Mouse (Mus musculus): ENCODE measurements around the gene Casp8ap2. TPM values are rescaled to one million over a fixed set of nuclear protein-coding genes. Genes with fewer than 3 reads are reported as not detected.

The Casp8ap2 gene
- 41.3 and 44.9 TPM in 2 replicates for polyA plus RNA-seq (2014; fragmentation: Nextera tagmentation; extraction: Ambion mirVana)

GRCm38 (mm10) chr4:32615034-32615881 is at the start of gene Casp8ap2:
Gene Casp8ap2, plus strand, starts transcription at chr4:32615451.
- Histone ChIP-seq H3K4me3 (replicated peaks; ENCODE audit: low read depth, low read length) (peak within 1 kb of the TSS; percentile 92), H3K4me2 (ENCODE audit: low read length) (peak within 1 kb of the TSS; percentile 63), H3K9me3 (ENCODE audit: control insufficient read depth, low read length) (no peaks in the 10 kb centered on the region), H3K27me3 (ENCODE audit: control insufficient read depth, insufficient read depth, low read length) (no peaks in the 10 kb centered on the region), H3K9ac (replicated peaks; ENCODE audit: low read length) (peak within 1 kb of the TSS; percentile 71), H3K27ac (replicated peaks; ENCODE audit: low read depth, low read length) (peak within 1 kb of the TSS; percentile 85), H3K4me1 (ENCODE audit: control insufficient read depth, insufficient read depth, low read length) (peaks cover 9% of the 10 kb centered on the region; the same call in 1 of the 2 replicates), H3K36me3 (ENCODE audit: control insufficient read depth, insufficient read depth, low read length) (0 out of 2 replicates have a peak, but pooled peaks cover 6% of the 10 kb centered on the region)
- ATAC-seq (ENCODE audit: low FRiP score, low TSS enrichment) (peak; percentile 99), DNase-seq (peak; percentile 99)
- WGBS: under 1% methylated on average over 67 of the region's 67 CpGs

- ATAC-seq (ENCODE audit: low FRiP score, low TSS enrichment) (no peak), DNase-seq (no peak)
- Histone ChIP-seq H3K27ac (replicated peaks; ENCODE audit: low read depth, low read length) (0 out of 2 replicates have a peak overlapping the region, but pooled peaks have one; percentile 38), H3K27me3 (ENCODE audit: control insufficient read depth, insufficient read depth, low read length) (no peaks in the 10 kb centered on the region), H3K4me2 (ENCODE audit: low read length) (no peak overlapping the region), H3K9ac (replicated peaks; ENCODE audit: low read length) (no peak overlapping the region), H3K4me1 (ENCODE audit: control insufficient read depth, insufficient read depth, low read length) (peaks cover 23% of the 10 kb centered on the region), H3K9me3 (ENCODE audit: control insufficient read depth, low read length) (no peaks in the 10 kb centered on the region), H3K4me3 (replicated peaks; ENCODE audit: low read depth, low read length) (no peak overlapping the region), H3K36me3 (ENCODE audit: control insufficient read depth, insufficient read depth, low read length) (no peaks in the 10 kb centered on the region)
- WGBS: 66% methylated on average over 4 of the region's 4 CpGs
Observed at GRCm38 (mm10) chr4:32569054-32569453, 46.2 kb upstream of the Casp8ap2 start.

- H3K9ac ChIP-seq (replicated peaks; ENCODE audit: low read length): peak overlapping the region; percentile 34
- DNase-seq (peak; percentile 81), ATAC-seq (ENCODE audit: low FRiP score, low TSS enrichment) (peak; percentile 76)
- peak overlapping the region; percentile 22; the same call in 1 of the 2 replicates for H3K4me2 ChIP-seq (ENCODE audit: low read length)
- H3K36me3 ChIP-seq (ENCODE audit: control insufficient read depth, insufficient read depth, low read length): peaks cover 2% of the 10 kb centered on the region; the same call in 1 of the 2 replicates
- H3K4me1 ChIP-seq (ENCODE audit: control insufficient read depth, insufficient read depth, low read length): peaks cover 23% of the 10 kb centered on the region
- H3K9me3 ChIP-seq (ENCODE audit: control insufficient read depth, low read length): no peaks in the 10 kb centered on the region
- H3K4me3 ChIP-seq (replicated peaks; ENCODE audit: low read depth, low read length): no peak overlapping the region
- no peaks in the 10 kb centered on the region for H3K27me3 ChIP-seq (ENCODE audit: control insufficient read depth, insufficient read depth, low read length)
- WGBS: 28% methylated on average over 17 of the region's 17 CpGs
- H3K27ac ChIP-seq (replicated peaks; ENCODE audit: low read depth, low read length): peak overlapping the region; percentile 70
Observed at GRCm38 (mm10) chr4:32569995-32570938, 45.0 kb upstream of the Casp8ap2 start.

GRCm38 (mm10) chr4:32570939-32571317 is 44.3 kb upstream of the Casp8ap2 start:
- Histone ChIP-seq H3K4me1 (ENCODE audit: control insufficient read depth, insufficient read depth, low read length) (peaks cover 23% of the 10 kb centered on the region), H3K27ac (replicated peaks; ENCODE audit: low read depth, low read length) (peak overlapping the region; percentile 70), H3K4me3 (replicated peaks; ENCODE audit: low read depth, low read length) (no peak overlapping the region), H3K9ac (replicated peaks; ENCODE audit: low read length) (no peak overlapping the region; the same call in 1 of the 2 replicates), H3K27me3 (ENCODE audit: control insufficient read depth, insufficient read depth, low read length) (no peaks in the 10 kb centered on the region), H3K36me3 (ENCODE audit: control insufficient read depth, insufficient read depth, low read length) (peaks cover 6% of the 10 kb centered on the region), H3K4me2 (ENCODE audit: low read length) (peak overlapping the region; percentile 22; the same call in 1 of the 2 replicates), H3K9me3 (ENCODE audit: control insufficient read depth, low read length) (no peaks in the 10 kb centered on the region)
- ATAC-seq (ENCODE audit: low FRiP score, low TSS enrichment): no peak
- 67% methylated on average over 8 of the region's 8 CpGs for WGBS
- peak; percentile 28 for DNase-seq

- Histone ChIP-seq H3K27ac (replicated peaks; ENCODE audit: low read depth, low read length) (peak overlapping the region; percentile 70), H3K36me3 (ENCODE audit: control insufficient read depth, insufficient read depth, low read length) (peaks cover 11% of the 10 kb centered on the region), H3K4me3 (replicated peaks; ENCODE audit: low read depth, low read length) (no peak overlapping the region), H3K4me2 (ENCODE audit: low read length) (no peak overlapping the region), H3K27me3 (ENCODE audit: control insufficient read depth, insufficient read depth, low read length) (no peaks in the 10 kb centered on the region), H3K9me3 (ENCODE audit: control insufficient read depth, low read length) (no peaks in the 10 kb centered on the region), H3K9ac (replicated peaks; ENCODE audit: low read length) (no peak overlapping the region), H3K4me1 (ENCODE audit: control insufficient read depth, insufficient read depth, low read length) (peaks cover 23% of the 10 kb centered on the region)
- no peak for ATAC-seq (ENCODE audit: low FRiP score, low TSS enrichment)
- DNase-seq: no peak
- WGBS: 67% methylated on average over 3 of the region's 3 CpGs
Observed at GRCm38 (mm10) chr4:32571441-32571840, 43.8 kb upstream of the Casp8ap2 start.

GRCm38 (mm10) chr4:32572118-32572517 is 43.1 kb upstream of the Casp8ap2 start:
- Histone ChIP-seq H3K27ac (replicated peaks; ENCODE audit: low read depth, low read length) (no peak overlapping the region), H3K9ac (replicated peaks; ENCODE audit: low read length) (no peak overlapping the region), H3K9me3 (ENCODE audit: control insufficient read depth, low read length) (no peaks in the 10 kb centered on the region), H3K4me1 (ENCODE audit: control insufficient read depth, insufficient read depth, low read length) (peaks cover 23% of the 10 kb centered on the region), H3K27me3 (ENCODE audit: control insufficient read depth, insufficient read depth, low read length) (no peaks in the 10 kb centered on the region), H3K36me3 (ENCODE audit: control insufficient read depth, insufficient read depth, low read length) (peaks cover 18% of the 10 kb centered on the region), H3K4me3 (replicated peaks; ENCODE audit: low read depth, low read length) (no peak overlapping the region), H3K4me2 (ENCODE audit: low read length) (no peak overlapping the region)
- ATAC-seq (ENCODE audit: low FRiP score, low TSS enrichment): peak; percentile 35; the same call in 1 of the 2 replicates
- DNase-seq: peak; percentile 81
- WGBS: 52% methylated on average over 1 of the region's 1 CpGs

GRCm38 (mm10) chr4:32573586-32573985 is 41.7 kb upstream of the Casp8ap2 start:
- H3K4me1 ChIP-seq (ENCODE audit: control insufficient read depth, insufficient read depth, low read length): peaks cover 23% of the 10 kb centered on the region
- H3K36me3 ChIP-seq (ENCODE audit: control insufficient read depth, insufficient read depth, low read length): peaks cover 19% of the 10 kb centered on the region
- ATAC-seq (ENCODE audit: low FRiP score, low TSS enrichment) (no peak), DNase-seq (no peak)
- H3K9me3 ChIP-seq (ENCODE audit: control insufficient read depth, low read length): no peaks in the 10 kb centered on the region
- H3K9ac ChIP-seq (replicated peaks; ENCODE audit: low read length): no peak overlapping the region
- WGBS: 92% methylated on average over 5 of the region's 5 CpGs
- no peak overlapping the region for H3K27ac ChIP-seq (replicated peaks; ENCODE audit: low read depth, low read length)
- no peaks in the 10 kb centered on the region for H3K27me3 ChIP-seq (ENCODE audit: control insufficient read depth, insufficient read depth, low read length)
- no peak overlapping the region for H3K4me2 ChIP-seq (ENCODE audit: low read length)
- H3K4me3 ChIP-seq (replicated peaks; ENCODE audit: low read depth, low read length): no peak overlapping the region

- ATAC-seq (ENCODE audit: low FRiP score, low TSS enrichment) (no peak), DNase-seq (no peak)
- Histone ChIP-seq H3K4me1 (ENCODE audit: control insufficient read depth, insufficient read depth, low read length) (peaks cover 17% of the 10 kb centered on the region), H3K27me3 (ENCODE audit: control insufficient read depth, insufficient read depth, low read length) (no peaks in the 10 kb centered on the region), H3K9ac (replicated peaks; ENCODE audit: low read length) (no peak overlapping the region), H3K36me3 (ENCODE audit: control insufficient read depth, insufficient read depth, low read length) (peaks cover 22% of the 10 kb centered on the region), H3K4me3 (replicated peaks; ENCODE audit: low read depth, low read length) (no peak overlapping the region), H3K27ac (replicated peaks; ENCODE audit: low read depth, low read length) (no peak overlapping the region), H3K4me2 (ENCODE audit: low read length) (no peak overlapping the region), H3K9me3 (ENCODE audit: control insufficient read depth, low read length) (no peaks in the 10 kb centered on the region)
- WGBS: 91% methylated on average over 1 of the region's 1 CpGs
Observed at GRCm38 (mm10) chr4:32574604-32575003, 40.6 kb upstream of the Casp8ap2 start.

Data from midbrain, embryonic 14.5 days (tissue).